ENCODE assay signal across 19 mouse cellular contexts in the genomic region with DNA sequence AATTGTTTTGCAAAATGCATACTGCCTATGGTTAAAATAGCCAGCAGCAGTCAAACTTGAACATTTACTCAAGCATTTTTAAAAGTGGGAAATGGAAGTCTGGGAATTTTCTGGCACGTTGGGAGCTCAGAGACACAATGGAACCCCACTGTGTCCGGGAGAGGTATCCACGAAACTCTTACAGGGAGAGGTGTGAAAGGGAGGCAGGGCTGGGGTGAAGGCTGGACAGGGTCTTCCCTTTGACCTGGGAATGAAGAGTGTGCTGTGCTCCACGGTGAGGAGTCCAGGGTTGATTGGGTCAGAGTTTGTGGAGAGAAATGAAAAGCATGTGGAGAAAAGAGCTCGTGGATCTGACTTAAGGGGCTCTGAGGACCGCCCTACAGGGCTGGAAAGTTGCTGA. TPM values are rescaled to one million over a fixed set of nuclear protein-coding genes. Genes with fewer than 3 reads are reported as not detected.
"Had no signal": no experiment of that assay in that cellular context is flagged by ENCODE, and none has a peak within 500 bp of the region (broad histone marks: within the 10 kb centered on the region; RNA-seq: fewer than 3 reads in every experiment).

No protein-coding gene starts in this region.

- H3K4me3 ChIP-seq: liver, embryonic 13.5 days; liver, embryonic 15.5 days; lung, embryonic 15.5 days; midbrain, embryonic 10.5 days; midbrain, embryonic 13.5 days; midbrain, embryonic 15.5 days; neural tube, embryonic 12.5 days; stomach, embryonic 15.5 days had no signal

- H3K36me3 ChIP-seq: liver, embryonic 13.5 days; liver, embryonic 15.5 days; lung, embryonic 15.5 days; midbrain, embryonic 10.5 days; midbrain, embryonic 13.5 days; midbrain, embryonic 15.5 days; neural tube, embryonic 12.5 days; stomach, embryonic 15.5 days had no signal

- H3K27me3 ChIP-seq: liver, embryonic 13.5 days; liver, embryonic 15.5 days; lung, embryonic 15.5 days; midbrain, embryonic 13.5 days; midbrain, embryonic 15.5 days; neural tube, embryonic 12.5 days; stomach, embryonic 15.5 days had no signal

- ATAC-seq: liver, postnatal 0 days; lung, postnatal 0 days; midbrain, embryonic 13.5 days; midbrain, embryonic 15.5 days had no signal

- H3K27ac ChIP-seq: liver, embryonic 13.5 days; liver, embryonic 15.5 days; lung, embryonic 15.5 days; midbrain, embryonic 10.5 days; midbrain, embryonic 13.5 days; midbrain, embryonic 15.5 days; neural tube, embryonic 12.5 days; stomach, embryonic 15.5 days had no signal

- H3K9me3 ChIP-seq: liver, embryonic 13.5 days; liver, embryonic 15.5 days; lung, embryonic 15.5 days; midbrain, embryonic 13.5 days; midbrain, embryonic 15.5 days; stomach, embryonic 15.5 days had no signal

- H3K4me2 ChIP-seq: liver, embryonic 13.5 days; liver, embryonic 15.5 days; lung, embryonic 15.5 days; midbrain, embryonic 13.5 days; midbrain, embryonic 15.5 days; neural tube, embryonic 12.5 days; stomach, embryonic 15.5 days had no signal

- DNase-seq: liver, embryonic 13.5 days; liver, postnatal 0 days; lung, adult 2 months; lung, postnatal 14 days; lung, postnatal 4 days; right cerebral cortex, postnatal 14 days; thymus, adult 18-20 months; thymus, postnatal 14 days; thymus, postnatal 36 days had no signal

- H3K9ac ChIP-seq: liver, embryonic 13.5 days; liver, embryonic 15.5 days; liver, postnatal 0 days; lung, embryonic 15.5 days; midbrain, embryonic 13.5 days; midbrain, embryonic 15.5 days; neural tube, embryonic 12.5 days; stomach, embryonic 15.5 days had no signal

- H3K4me1 ChIP-seq: lung, embryonic 15.5 days; midbrain, embryonic 13.5 days; midbrain, embryonic 15.5 days; neural tube, embryonic 12.5 days had no signal

RNA-seq across cellular contexts. Expression of gene Slc15a1, which starts 47.5 kb away (rescaled TPM):
- polyA plus RNA-seq: liver, embryonic 13.5 days; liver, embryonic 15.5 days; liver, postnatal 0 days; midbrain, embryonic 10.5 days; neural tube, embryonic 12.5 days; neural tube, embryonic 14.5 days; spleen, adult 2 months had no signal
